Comparison of ENCODE assay signal across 18 mouse cellular contexts in the genomic region with DNA sequence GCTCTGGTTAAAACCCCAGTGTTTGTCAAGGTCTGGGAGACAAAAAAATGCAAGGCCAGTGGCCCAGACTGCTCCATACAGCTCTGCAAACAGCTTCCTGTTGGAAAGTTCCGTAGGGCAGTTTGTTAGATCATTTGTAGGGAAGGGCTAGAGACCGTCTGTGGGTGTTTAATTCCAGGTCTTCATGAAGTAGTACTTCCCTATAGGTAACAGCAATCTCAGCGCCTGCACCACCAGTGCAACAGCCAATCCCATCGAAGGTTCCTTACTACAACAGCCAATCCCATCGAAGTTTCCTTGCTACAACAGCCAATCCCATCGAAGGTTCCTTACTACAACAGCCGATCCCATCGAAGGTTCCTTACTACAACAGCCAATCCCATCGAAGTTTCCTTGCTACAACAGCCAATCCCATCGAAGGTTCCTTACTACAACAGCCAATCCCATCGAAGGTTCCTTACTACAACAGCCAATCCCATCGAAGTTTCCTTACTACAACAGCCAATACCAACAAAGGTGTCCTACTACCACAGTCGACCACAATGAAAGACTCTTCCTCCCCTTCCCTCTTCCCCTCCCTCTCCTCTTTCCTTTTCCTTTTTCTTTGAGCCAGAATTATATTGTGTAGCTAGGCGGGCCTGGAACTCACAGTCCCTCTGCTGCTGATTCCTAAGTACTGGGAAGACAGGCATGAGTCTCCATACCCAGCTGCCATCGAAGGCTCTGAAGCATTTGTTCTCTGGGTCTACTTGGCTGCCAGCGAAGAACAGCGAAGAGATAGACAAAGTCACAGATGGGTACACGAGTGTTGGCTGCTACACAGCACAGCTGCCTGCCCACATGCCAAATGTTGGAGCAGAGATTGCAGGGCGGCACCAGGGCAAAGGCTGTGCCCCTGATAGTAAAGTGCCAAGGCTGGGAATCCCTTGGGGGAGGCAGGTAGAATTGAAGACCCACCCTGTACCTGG. TPM values are rescaled to one million over a fixed set of nuclear protein-coding genes. Genes with fewer than 3 reads are reported as not detected.
DNase-seq lines count a peak whose midpoint lies in the region; ATAC-seq and TF ChIP-seq lines count a peak whose summit lies in the region.
"Had no signal": no experiment of that assay in that cellular context is flagged by ENCODE, and none has a peak within 500 bp of the region (broad histone marks: within the 10 kb centered on the region; RNA-seq: fewer than 3 reads in every experiment).

No protein-coding gene starts in this region.

- TF ChIP-seq EP300 in lung, postnatal 0 days (IDR thresholded peaks at IDR 0.05), result no peak
- TF ChIP-seq EP300 in heart, postnatal 0 days (IDR thresholded peaks at IDR 0.05; ENCODE audit: low read depth), result no peak

- intact Hi-C loops in gastrocnemius, postnatal 14 days (cut with DNase I; ENCODE audit: low total_unique reads), result no loop called here

- no peaks in the 10 kb centered on the region for H3K4me1 ChIP-seq in lung, postnatal 0 days (ENCODE audit: insufficient read depth, low read depth, low read length)
- H3K4me1 ChIP-seq in heart, postnatal 0 days (ENCODE audit: control insufficient read depth, insufficient read depth), result no peaks in the 10 kb centered on the region
- H3K4me1 ChIP-seq in forebrain, embryonic 13.5 days, result 0 out of 2 replicates have a peak, but pooled peaks cover 6% of the 10 kb centered on the region
- H3K4me1 ChIP-seq: midbrain, embryonic 12.5 days had no signal

- no peaks in the 10 kb centered on the region for H3K27me3 ChIP-seq in lung, postnatal 0 days (replicated peaks; ENCODE audit: insufficient read depth, low read length)
- H3K27me3 ChIP-seq in heart, postnatal 0 days (ENCODE audit: control insufficient read depth, insufficient read depth, low read length), result no peaks in the 10 kb centered on the region
- H3K27me3 ChIP-seq in forebrain, embryonic 13.5 days, result no peaks in the 10 kb centered on the region
- H3K27me3 ChIP-seq: midbrain, embryonic 12.5 days had no signal

- no peak for TF ChIP-seq CTCF in lung, postnatal 0 days (IDR thresholded peaks at IDR 0.05)
- TF ChIP-seq CTCF in heart, postnatal 0 days (IDR thresholded peaks at IDR 0.05; ENCODE audit: low read depth), result no peak

- ATAC-seq in lung, postnatal 0 days, result no peak
- no peak for ATAC-seq in heart, postnatal 0 days (ENCODE audit: insufficient read depth, low read depth)
- ATAC-seq in forebrain, embryonic 13.5 days, result no peak
- ATAC-seq: forebrain, postnatal 0 days had no signal

- H3K9me3 ChIP-seq in lung, postnatal 0 days (ENCODE audit: low read length), result no peaks in the 10 kb centered on the region
- H3K9me3 ChIP-seq in heart, postnatal 0 days (replicated peaks; ENCODE audit: control insufficient read depth, low read length), result no peaks in the 10 kb centered on the region
- H3K9me3 ChIP-seq in forebrain, embryonic 13.5 days (replicated peaks), result no peaks in the 10 kb centered on the region

- WGBS in lung, postnatal 0 days, result 81% methylated on average over 19 of the region's 19 CpGs
- WGBS in heart, postnatal 0 days, result 77% methylated on average over 19 of the region's 19 CpGs
- WGBS in forebrain, embryonic 13.5 days, result 93% methylated on average over 19 of the region's 19 CpGs

- H3K4me3 ChIP-seq in lung, postnatal 0 days (ENCODE audit: low read depth, low read length), result no peak overlapping the region
- no peak overlapping the region for H3K4me3 ChIP-seq in heart, postnatal 0 days (ENCODE audit: low read depth, low read length)
- H3K4me3 ChIP-seq in forebrain, embryonic 13.5 days, result no peak overlapping the region
- H3K4me3 ChIP-seq: midbrain, embryonic 12.5 days had no signal

- H3K9ac ChIP-seq in lung, postnatal 0 days (replicated peaks; ENCODE audit: low read depth), result no peak overlapping the region
- H3K9ac ChIP-seq in heart, postnatal 0 days (replicated peaks; ENCODE audit: low read depth, low read length), result no peak overlapping the region
- H3K9ac ChIP-seq in forebrain, embryonic 13.5 days, result no peak overlapping the region
- H3K9ac ChIP-seq: forebrain, postnatal 0 days; midbrain, embryonic 12.5 days had no signal

- peak; percentile 19 for DNase-seq in gastrocnemius, postnatal 14 days
- DNase-seq in gastrocnemius, postnatal 4 days (ENCODE audit: low spot score in 2 of 2), result no peak
- no peak for DNase-seq in lung, postnatal 0 days (ENCODE audit: low spot score)
- DNase-seq in lung, postnatal 10 days, result no peak
- DNase-seq in heart, postnatal 0 days (ENCODE audit: low spot score), result no peak
- peak; percentile 45 for DNase-seq in testis, postnatal 14 days (ENCODE audit: low spot score)
- DNase-seq in liver, result no peak
- DNase-seq: adrenal gland, postnatal 10 days; cerebellum, adult 9-11 months; forebrain, postnatal 0 days; kidney, adult 8-10 months; thymus, postnatal 4 days had no signal

- no peak overlapping the region for H3K4me2 ChIP-seq in lung, postnatal 0 days (replicated peaks; ENCODE audit: low read depth, low read length)
- H3K4me2 ChIP-seq in heart, postnatal 0 days (ENCODE audit: low read depth, low read length), result no peak overlapping the region
- H3K4me2 ChIP-seq in forebrain, embryonic 13.5 days, result no peak overlapping the region
- H3K4me2 ChIP-seq: liver, embryonic 11.5 days; midbrain, embryonic 12.5 days had no signal

- H3K27ac ChIP-seq in lung, postnatal 0 days (ENCODE audit: low read length), result peak overlapping the region; percentile 91
- peak overlapping the region; percentile 77 for H3K27ac ChIP-seq in heart, postnatal 0 days (ENCODE audit: low read depth)
- no peak overlapping the region for H3K27ac ChIP-seq in forebrain, embryonic 13.5 days
- H3K27ac ChIP-seq: macrophage; midbrain, embryonic 12.5 days had no signal

- H3K36me3 ChIP-seq in lung, postnatal 0 days (ENCODE audit: insufficient read depth, low read length), result no peaks in the 10 kb centered on the region
- H3K36me3 ChIP-seq in heart, postnatal 0 days (replicated peaks; ENCODE audit: control insufficient read depth, insufficient read depth, low read length), result no peaks in the 10 kb centered on the region
- H3K36me3 ChIP-seq in forebrain, embryonic 13.5 days (ENCODE audit: poor library complexity, severe bottlenecking), result no peaks in the 10 kb centered on the region
- H3K36me3 ChIP-seq: midbrain, embryonic 12.5 days had no signal

RNA-seq across cellular contexts. Expression of gene Emp2, which starts 23.0 kb away (rescaled TPM):
- 10 to 100 TPM in 1 of 2 experiments, 1 to 10 TPM in 1; 6.4 to 10.1 TPM for total RNA-seq in gastrocnemius, postnatal 14 days (2021)
- 10 to 100 TPM; 23.4 to 29.0 TPM for total RNA-seq in gastrocnemius, postnatal 4 days (2021)
- polyA plus RNA-seq in lung, postnatal 0 days (2015; fragmentation: Nextera tagmentation; extraction: Ambion mirVana), result 584 and 640 TPM in 2 replicates
- 43.4 and 56.7 TPM in 2 replicates for total RNA-seq in heart, postnatal 0 days (2014; rRNA removed; ENCODE audit: low replicate concordance)
- 25.5 and 25.7 TPM in 2 replicates for polyA plus RNA-seq in heart, postnatal 0 days (2015; fragmentation: Nextera tagmentation; extraction: Ambion mirVana)
- polyA plus RNA-seq in forebrain, embryonic 13.5 days (2015; fragmentation: Nextera tagmentation; extraction: Ambion mirVana), result 2.2 and 2.3 TPM in 2 replicates

RNA-seq across cellular contexts. Expression of gene Tekt5, which starts 58.6 kb away (rescaled TPM):
- total RNA-seq in gastrocnemius, postnatal 14 days (2021), result under 1 TPM in 1 of 2 experiments, not detected in 1; 0.18 TPM
- 1 to 10 TPM; 2.0 to 3.3 TPM for total RNA-seq in gastrocnemius, postnatal 4 days (2021)
- 9.9 and 11.7 TPM in 2 replicates for polyA plus RNA-seq in lung, postnatal 0 days (2015; fragmentation: Nextera tagmentation; extraction: Ambion mirVana)
- total RNA-seq in heart, postnatal 0 days (2014; rRNA removed; ENCODE audit: low replicate concordance), result 4.7 TPM in 1 of 2 replicates, not detected in the other
- 0.26 and 0.45 TPM in 2 replicates for polyA plus RNA-seq in heart, postnatal 0 days (2015; fragmentation: Nextera tagmentation; extraction: Ambion mirVana)
- 0.74 and 1.4 TPM in 2 replicates for polyA plus RNA-seq in forebrain, embryonic 13.5 days (2015; fragmentation: Nextera tagmentation; extraction: Ambion mirVana)
- total RNA-seq: gastrocnemius, adult 8-10 months; hematopoietic stem cell, adult 5-6 weeks had no signal
- polyA plus RNA-seq: liver, embryonic 11.5 days; macrophage had no signal

Comparison
In these comparisons a context has a peak if more than half of its experiments do, and no peak if none do; other contexts are left out.
1. DNase-seq: peak in gastrocnemius, postnatal 14 days (single experiment) and testis, postnatal 14 days (single experiment); none in gastrocnemius, postnatal 4 days (0 of 2), lung, postnatal 0 days (single experiment), lung, postnatal 10 days (single experiment), heart, postnatal 0 days (single experiment) and liver (single experiment).